ENCODE assay signal across 21 mouse cellular contexts in genomic region chr4:10041301-10042093, GRCm38 (mm10).
DNase-seq lines count a peak whose midpoint lies in the region; ATAC-seq and TF ChIP-seq lines count a peak whose summit lies in the region.
"Had no signal": no experiment of that assay in that cellular context is flagged by ENCODE, and none has a peak within 500 bp of the region (broad histone marks: within the 10 kb centered on the region; RNA-seq: fewer than 3 reads in every experiment).

No protein-coding gene starts in this region.

- no peaks in the 10 kb centered on the region for H3K9me3 ChIP-seq in lung, postnatal 0 days (ENCODE audit: low read length)
- H3K9me3 ChIP-seq: embryonic facial prominence, embryonic 15.5 days; hindbrain, embryonic 13.5 days had no signal

- no peaks in the 10 kb centered on the region for H3K36me3 ChIP-seq in lung, postnatal 0 days (ENCODE audit: insufficient read depth, low read length)
- H3K36me3 ChIP-seq: embryonic facial prominence, embryonic 15.5 days; hindbrain, embryonic 13.5 days had no signal

- no peak overlapping the region for H3K9ac ChIP-seq in lung, postnatal 0 days (replicated peaks; ENCODE audit: low read depth)
- H3K9ac ChIP-seq: embryonic facial prominence, embryonic 15.5 days; hindbrain, embryonic 13.5 days had no signal

- H3K27me3 ChIP-seq in lung, postnatal 0 days (replicated peaks; ENCODE audit: insufficient read depth, low read length), result no peaks in the 10 kb centered on the region
- H3K27me3 ChIP-seq: embryonic facial prominence, embryonic 15.5 days; hindbrain, embryonic 13.5 days; Patski had no signal

- no peak for TF ChIP-seq EP300 in lung, postnatal 0 days (IDR thresholded peaks at IDR 0.05)

- no peak for ATAC-seq in lung, postnatal 0 days
- peak; percentile 35; the same call in 1 of the 2 replicates for ATAC-seq in granulocyte monocyte progenitor cell, adult 5-6 weeks (replicated peaks; ENCODE audit: poor library complexity, severe bottlenecking)
- ATAC-seq: activated CD4-positive, CD25-positive, alpha-beta regulatory T cell, adult 4 months; forebrain, embryonic 16.5 days; hindbrain, postnatal 0 days; Patski had no signal

- H3K27ac ChIP-seq in lung, postnatal 0 days (ENCODE audit: low read length), result no peak overlapping the region
- H3K27ac ChIP-seq: embryonic facial prominence, embryonic 15.5 days; hindbrain, embryonic 13.5 days; hindbrain, postnatal 0 days had no signal

- H3K4me2 ChIP-seq in lung, postnatal 0 days (replicated peaks; ENCODE audit: low read depth, low read length), result no peak overlapping the region
- H3K4me2 ChIP-seq: embryonic facial prominence, embryonic 15.5 days; hindbrain, embryonic 13.5 days had no signal

- H3K4me1 ChIP-seq in lung, postnatal 0 days (ENCODE audit: insufficient read depth, low read depth, low read length), result no peaks in the 10 kb centered on the region
- H3K4me1 ChIP-seq: embryonic facial prominence, embryonic 15.5 days; hindbrain, embryonic 13.5 days had no signal

- intact Hi-C loops in heart, postnatal 36 days (cut with DNase I), result no loop called here

- no peak overlapping the region for H3K4me3 ChIP-seq in lung, postnatal 0 days (ENCODE audit: low read depth, low read length)
- H3K4me3 ChIP-seq: embryonic facial prominence, embryonic 15.5 days; erythroblast, embryonic 14.5 days; hindbrain, embryonic 13.5 days had no signal

- peak; percentile 3 for DNase-seq in heart, adult 8-10 months (ENCODE audit: low spot score)
- no peak for DNase-seq in heart, postnatal 36 days
- peak; percentile 27 for DNase-seq in lung, postnatal 10 days
- DNase-seq in lung, postnatal 0 days (ENCODE audit: low spot score), result no peak
- DNase-seq in adipocyte (ENCODE audit: low spot score), result no peak
- DNase-seq in thymus, postnatal 10 days (ENCODE audit: low spot score in 2 of 2), result no peak
- DNase-seq: adrenal gland, adult 2 months; adrenal gland, postnatal 25 days; cerebellum, adult 2 months; cerebellum, postnatal 10 days; embryo, embryonic 11 days; gastrocnemius, postnatal 10 days; heart, postnatal 10 days had no signal

- no peak for TF ChIP-seq CTCF in lung, postnatal 0 days (IDR thresholded peaks at IDR 0.05)

- 56% methylated on average over 2 of the region's 2 CpGs for WGBS in lung, postnatal 0 days

Comparison
In these comparisons a context has a peak if more than half of its experiments do, and no peak if none do; other contexts are left out.
1. DNase-seq: peak in heart, adult 8-10 months (single experiment) and lung, postnatal 10 days (single experiment); none in heart, postnatal 36 days (0 of 2), lung, postnatal 0 days (single experiment), adipocyte (single experiment) and thymus, postnatal 10 days (0 of 2).